Mouse (Mus musculus) forebrain, embryonic 12.5 days (tissue): ENCODE results near the gene Kcnip1. TPM values are rescaled to one million over a fixed set of nuclear protein-coding genes. Genes with fewer than 3 reads are reported as not detected.

ENCODE experiments used
- ATAC-seq: fragments of 200-750 bp; cut with Nextera tagmentation; 2 replicates; pipeline ENCODE4 v1.8.0; 2017; ENCODE audit warnings: moderate TSS enrichment; ENCODE audit not compliant: low FRiP score
- H3K27ac ChIP-seq: fragments of 300-500 bp; sonication (generic); 2 replicates; pipeline ENCODE4 v1.5.1; 2016; ENCODE audit warnings: mild to moderate bottlenecking
- H3K27me3 ChIP-seq: fragments of 300-500 bp; sonication (generic); 2 replicates; pipeline ENCODE4 v1.6.1; 2016; ENCODE audit warnings: mild to moderate bottlenecking
- H3K36me3 ChIP-seq: fragments of 300-500 bp; sonication (generic); replicated peaks from 2 replicates; pipeline ENCODE4 v1.6.1; 2016; ENCODE audit warnings: mild to moderate bottlenecking
- H3K4me1 ChIP-seq: fragments of 300-500 bp; sonication (generic); 2 replicates; pipeline ENCODE4 v1.6.1; 2016
- H3K4me2 ChIP-seq: fragments of 300-500 bp; sonication (generic); 2 replicates; pipeline ENCODE4 v1.6.1; 2016; ENCODE audit warnings: mild to moderate bottlenecking, moderate library complexity
- H3K4me3 ChIP-seq: fragments of 300-500 bp; sonication (generic); replicated peaks from 2 replicates; pipeline ENCODE4 v1.5.1; 2016; ENCODE audit warnings: mild to moderate bottlenecking
- H3K9ac ChIP-seq: fragments of 300-500 bp; sonication (generic); 2 replicates; pipeline ENCODE4 v1.6.1; 2016; ENCODE audit warnings: mild to moderate bottlenecking
- H3K9me3 ChIP-seq: fragments of 300-500 bp; sonication (generic); 2 replicates; pipeline ENCODE4 v1.6.1; 2016
- WGBS: fragments of 180-500 bp; shearing (Covaris S2); methylation state at CpG from one replicate; pipeline ENCODE4 v1.1.7; 2016; 5-methylcytosine and 5-hydroxymethylcytosine counted together
- polyA plus RNA-seq: library from polyadenylated mRNA; unstranded; fragments of >200 nt; fragmentation: Nextera tagmentation; extraction: Ambion mirVana; gene quantifications from 2 replicates; pipeline ENCODE4 v1.2.1, GENCODE M21; 2016

Gene Kcnip1
- polyA plus RNA-seq, 1 experiment from 2014 or later, result 16.3 TPM

DNA sequence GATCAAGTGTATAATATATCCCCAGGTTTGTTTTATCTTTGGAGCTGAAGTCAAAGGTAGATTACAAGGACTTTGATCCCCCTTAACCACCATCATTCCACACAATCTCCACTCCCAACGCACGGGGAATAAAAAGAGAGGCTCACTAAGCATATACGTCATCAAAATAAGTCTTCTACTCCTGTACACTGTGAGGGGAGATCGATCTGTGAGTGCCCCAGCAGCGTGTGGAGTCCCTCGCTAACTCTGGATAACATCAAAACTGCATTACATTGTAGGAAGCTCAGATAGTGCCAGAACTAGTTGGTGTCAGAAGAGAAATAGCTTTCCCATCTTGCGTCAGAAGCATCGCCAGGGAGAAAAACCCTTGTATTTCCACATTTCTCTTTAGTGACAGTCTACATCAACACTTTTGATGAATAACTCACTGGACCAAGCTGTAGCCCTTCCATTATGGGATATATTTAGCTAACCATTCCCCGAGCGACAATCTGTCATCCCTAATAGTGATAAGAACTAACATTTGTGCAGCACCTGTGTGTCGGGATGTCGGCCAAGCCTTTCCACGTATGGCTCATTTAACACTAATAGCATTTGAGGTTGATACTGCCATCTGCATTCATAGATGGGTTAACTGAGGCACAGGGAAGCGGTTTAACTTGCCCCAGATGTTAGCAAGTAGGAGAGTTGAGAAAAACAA is 18.5 kb downstream of the Kcnip1 start:
- H3K4me3 ChIP-seq, result no peak overlapping the region
- H3K27ac ChIP-seq, result no peak overlapping the region
- 89% methylated on average over 14 of the region's 14 CpGs for WGBS
- H3K9me3 ChIP-seq, result no peaks in the 10 kb centered on the region
- H3K4me1 ChIP-seq, result no peaks in the 10 kb centered on the region
- no peak overlapping the region for H3K4me2 ChIP-seq
- no peaks in the 10 kb centered on the region for H3K27me3 ChIP-seq
- no peak for ATAC-seq
- no peaks in the 10 kb centered on the region for H3K36me3 ChIP-seq
- no peak overlapping the region for H3K9ac ChIP-seq

DNA sequence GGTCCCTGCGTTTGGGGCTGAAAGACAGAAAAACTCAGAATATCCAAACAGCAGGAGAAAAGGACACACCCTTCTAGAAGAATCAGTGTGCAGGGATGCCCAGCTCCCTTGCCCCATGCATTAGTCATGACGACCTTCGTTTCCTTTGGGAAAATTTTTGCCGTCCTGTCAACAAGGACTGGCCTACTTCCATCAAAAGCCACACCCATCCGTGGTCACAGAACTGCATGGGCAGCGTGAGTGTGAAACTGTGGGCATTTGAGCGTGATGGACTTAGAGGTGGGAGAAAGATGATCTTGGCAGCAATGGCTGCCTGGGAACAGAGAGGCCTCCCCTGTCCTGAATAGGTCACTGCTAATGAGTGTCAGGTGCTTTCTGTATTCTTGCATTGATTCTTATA is 20.8 kb downstream of the Kcnip1 start:
- Histone ChIP-seq H3K9ac (no peak overlapping the region), H3K36me3 (no peaks in the 10 kb centered on the region), H3K4me1 (no peaks in the 10 kb centered on the region), H3K4me2 (no peak overlapping the region), H3K4me3 (no peak overlapping the region), H3K27me3 (no peaks in the 10 kb centered on the region), H3K27ac (no peak overlapping the region), H3K9me3 (no peaks in the 10 kb centered on the region)
- WGBS, result 88% methylated on average over 7 of the region's 7 CpGs
- ATAC-seq, result no peak

DNA sequence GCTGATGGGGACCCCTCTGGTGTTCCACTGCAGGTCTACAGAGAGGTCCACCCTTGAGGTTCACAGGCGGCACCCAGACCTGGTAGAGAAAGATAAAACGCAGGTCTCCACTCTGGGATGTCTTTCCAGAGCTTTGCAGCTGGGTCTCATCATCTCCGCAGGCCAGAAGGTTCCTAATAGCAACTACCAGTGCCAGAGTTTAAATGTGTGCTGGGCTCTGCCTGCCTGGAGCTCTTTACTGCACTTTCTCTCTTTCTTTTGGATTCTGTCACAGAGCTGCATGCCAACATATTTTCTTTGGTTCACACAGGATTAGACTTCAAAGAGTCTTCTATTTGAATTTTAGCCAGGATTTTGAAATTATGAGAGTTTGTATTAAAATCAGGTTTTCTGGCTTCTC is 23.8 kb downstream of the Kcnip1 start:
- no peak overlapping the region for H3K4me3 ChIP-seq
- no peaks in the 10 kb centered on the region for H3K9me3 ChIP-seq
- 85% methylated on average over 3 of the region's 3 CpGs for WGBS
- no peaks in the 10 kb centered on the region for H3K4me1 ChIP-seq
- H3K27me3 ChIP-seq, result no peaks in the 10 kb centered on the region
- no peak overlapping the region for H3K4me2 ChIP-seq
- no peak overlapping the region for H3K27ac ChIP-seq
- H3K36me3 ChIP-seq, result no peaks in the 10 kb centered on the region
- H3K9ac ChIP-seq, result no peak overlapping the region
- no peak for ATAC-seq

DNA sequence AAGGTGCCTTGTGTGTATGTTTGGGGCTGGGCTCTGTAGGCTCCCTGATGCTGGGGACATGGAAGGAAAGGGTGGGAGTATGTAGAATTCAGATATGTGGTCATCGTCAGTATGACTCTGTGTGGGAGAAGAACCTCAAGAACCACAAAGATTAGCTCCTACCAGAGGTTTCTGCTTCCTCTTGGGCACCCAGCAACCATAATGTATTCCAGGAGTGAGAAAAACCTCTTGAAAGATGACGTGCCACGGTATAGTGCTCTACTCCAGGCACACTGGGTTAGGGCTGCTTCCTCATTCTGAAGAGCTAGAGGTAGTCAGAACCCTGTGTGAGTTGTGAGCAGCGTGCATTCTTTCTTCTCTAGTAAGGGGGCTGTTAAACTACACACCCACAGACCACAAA is 25.2 kb downstream of the Kcnip1 start:
- H3K4me2 ChIP-seq, result no peak overlapping the region
- no peaks in the 10 kb centered on the region for H3K27me3 ChIP-seq
- no peak overlapping the region for H3K9ac ChIP-seq
- H3K4me1 ChIP-seq, result peaks cover 4% of the 10 kb centered on the region; the same call in 1 of the 2 replicates
- 80% methylated on average over 4 of the region's 4 CpGs for WGBS
- H3K27ac ChIP-seq, result no peak overlapping the region
- no peaks in the 10 kb centered on the region for H3K36me3 ChIP-seq
- no peak overlapping the region for H3K4me3 ChIP-seq
- no peak for ATAC-seq
- no peaks in the 10 kb centered on the region for H3K9me3 ChIP-seq

DNA sequence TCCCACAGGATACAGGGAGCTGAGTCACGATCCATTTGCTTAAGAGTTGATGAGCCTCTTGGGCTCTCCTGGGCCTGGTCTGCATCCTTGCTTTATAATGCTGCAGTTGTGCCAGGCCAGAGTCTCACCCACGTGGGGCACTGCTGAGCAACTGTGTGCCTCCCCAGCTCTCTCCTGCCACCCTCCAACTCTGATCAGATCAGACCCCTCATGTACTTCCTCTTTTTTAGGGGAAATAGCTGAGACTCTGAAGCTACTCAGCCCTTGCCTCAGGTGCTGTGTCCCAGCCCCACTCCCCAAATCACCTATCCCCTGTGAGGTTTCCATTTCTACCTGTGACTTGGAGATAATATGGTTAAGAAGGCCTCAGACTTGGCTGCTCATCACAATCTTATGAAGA is 27.6 kb downstream of the Kcnip1 start:
- H3K36me3 ChIP-seq, result no peaks in the 10 kb centered on the region
- no peak for ATAC-seq
- H3K4me2 ChIP-seq, result no peak overlapping the region
- H3K9ac ChIP-seq, result no peak overlapping the region
- no peaks in the 10 kb centered on the region for H3K9me3 ChIP-seq
- H3K4me1 ChIP-seq, result peaks cover 4% of the 10 kb centered on the region; the same call in 1 of the 2 replicates
- no peak overlapping the region for H3K4me3 ChIP-seq
- H3K27me3 ChIP-seq, result no peaks in the 10 kb centered on the region
- 64% methylated on average over 2 of the region's 2 CpGs for WGBS
- H3K27ac ChIP-seq, result no peak overlapping the region

DNA sequence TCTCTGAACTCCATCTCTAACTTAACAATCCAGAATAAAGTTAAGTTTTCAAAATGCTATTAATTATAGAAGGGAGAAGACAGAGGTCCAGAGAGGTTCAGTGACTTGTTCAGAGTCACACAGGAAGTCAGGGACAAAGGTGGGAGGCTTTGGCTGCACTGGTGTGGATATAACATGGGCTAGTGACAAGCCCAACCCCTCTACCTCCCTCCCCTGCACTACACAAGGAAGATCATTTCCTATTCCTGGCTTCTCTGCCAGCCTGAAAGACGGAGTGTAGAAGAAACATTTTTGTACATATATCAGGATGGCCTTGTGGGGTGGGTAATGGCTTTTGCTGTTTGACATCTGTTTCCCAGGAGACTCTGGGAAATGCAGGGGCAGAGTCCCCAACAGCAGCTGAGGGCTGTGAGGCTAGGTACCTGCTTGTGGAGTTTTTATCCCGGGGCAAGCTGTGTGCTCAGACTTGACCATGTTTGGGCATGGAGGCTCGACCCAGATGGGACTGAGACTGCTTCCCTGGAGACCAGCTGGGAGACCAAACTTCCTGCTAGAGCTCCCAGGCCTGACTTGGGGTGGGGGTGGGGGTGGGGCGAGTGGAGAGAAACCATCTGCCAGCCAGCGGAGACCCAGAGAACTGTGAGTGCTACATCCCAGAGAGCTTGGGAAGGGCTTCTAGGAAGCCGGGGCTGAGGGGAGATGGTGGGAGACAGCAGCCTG is 30.1 kb downstream of the Kcnip1 start, which contains the start of gene Kcnmb1:
TSS of gene Kcnmb1 (plus strand) at position 326 of the 720 bp plus-strand sequence.
- Histone ChIP-seq H3K36me3 (no peaks in the 10 kb centered on the region), H3K9me3 (no peaks in the 10 kb centered on the region), H3K4me2 (no peak within 1 kb of the TSS), H3K4me1 (peaks cover 4% of the 10 kb centered on the region; the same call in 1 of the 2 replicates), H3K27ac (no peak within 1 kb of the TSS), H3K27me3 (no peaks in the 10 kb centered on the region), H3K9ac (no peak within 1 kb of the TSS), H3K4me3 (no peak within 1 kb of the TSS)
- 67% methylated on average over 6 of the region's 6 CpGs for WGBS
- ATAC-seq, result no peak

DNA sequence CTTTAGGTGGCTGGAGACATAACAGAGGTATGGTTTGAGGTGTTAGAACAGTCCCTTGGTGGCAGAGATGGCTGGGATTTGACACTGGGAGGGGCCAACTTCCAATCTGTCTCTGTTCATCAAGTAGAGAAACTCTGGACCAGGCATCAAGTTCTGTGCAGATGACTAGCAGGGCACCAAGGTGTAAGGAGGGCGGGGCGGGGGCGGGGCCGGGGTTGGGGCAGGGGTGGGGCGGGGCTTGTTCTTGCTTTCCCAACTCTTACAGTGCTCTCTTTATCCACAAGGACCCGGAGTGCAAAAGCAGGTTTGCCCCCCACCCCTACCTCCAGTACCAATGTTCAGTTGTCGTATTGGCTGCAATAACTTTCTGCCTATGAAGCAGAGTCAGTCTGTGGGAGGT is 30.8 kb downstream of the Kcnip1 start:
- Histone ChIP-seq H3K9ac (no peak overlapping the region), H3K9me3 (no peaks in the 10 kb centered on the region), H3K4me3 (no peak overlapping the region), H3K27ac (no peak overlapping the region), H3K4me1 (peaks cover 4% of the 10 kb centered on the region; the same call in 1 of the 2 replicates), H3K36me3 (no peaks in the 10 kb centered on the region), H3K27me3 (no peaks in the 10 kb centered on the region), H3K4me2 (no peak overlapping the region)
- no peak for ATAC-seq
- 55% methylated on average over 7 of the region's 7 CpGs for WGBS

DNA sequence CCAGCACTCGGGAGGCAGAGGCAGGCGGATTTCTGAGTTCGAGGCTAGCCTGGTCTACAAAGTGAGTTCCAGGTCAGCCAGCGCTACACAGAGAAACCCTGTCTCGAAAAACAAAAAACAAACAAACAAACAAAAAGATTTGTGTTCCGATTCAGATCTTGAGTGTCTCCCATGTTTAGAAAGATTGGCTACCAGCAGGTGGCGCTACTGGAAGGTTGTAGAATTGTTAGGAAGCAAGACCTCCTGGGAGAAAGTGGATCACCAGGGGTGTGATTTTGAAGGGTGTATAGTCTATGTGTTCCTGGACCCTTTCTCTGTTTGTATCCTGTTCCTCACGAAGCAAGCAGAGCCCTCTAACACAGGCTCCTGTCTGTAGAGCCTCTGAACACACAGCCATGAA is 34.2 kb downstream of the Kcnip1 start:
- Histone ChIP-seq H3K4me3 (no peak overlapping the region), H3K36me3 (no peaks in the 10 kb centered on the region), H3K9ac (no peak overlapping the region), H3K27ac (no peak overlapping the region), H3K27me3 (no peaks in the 10 kb centered on the region), H3K4me2 (no peak overlapping the region), H3K4me1 (peaks cover 4% of the 10 kb centered on the region; the same call in 1 of the 2 replicates), H3K9me3 (no peaks in the 10 kb centered on the region)
- WGBS, result 82% methylated on average over 8 of the region's 8 CpGs
- ATAC-seq, result no peak

DNA sequence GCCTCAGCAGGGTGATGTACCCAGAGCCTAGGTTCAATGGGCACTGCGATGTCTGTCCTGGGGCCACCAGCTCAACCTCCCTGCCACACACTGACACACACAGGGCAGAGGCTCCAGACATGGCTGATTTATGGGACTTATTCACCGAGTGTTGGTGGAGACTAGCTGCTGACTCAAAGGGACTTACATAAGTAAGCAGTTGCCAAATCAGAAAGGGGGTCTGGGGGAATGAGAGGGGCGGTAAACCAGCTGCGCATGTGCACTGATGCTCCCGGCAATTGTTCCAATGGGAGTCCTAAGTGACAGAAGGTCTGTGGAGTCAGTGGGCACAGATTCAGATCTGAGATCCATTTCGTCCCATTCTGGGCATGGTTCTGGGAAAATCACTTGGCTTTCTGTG is 35.4 kb downstream of the Kcnip1 start:
- Histone ChIP-seq H3K4me1 (no peaks in the 10 kb centered on the region), H3K9me3 (no peaks in the 10 kb centered on the region), H3K27me3 (no peaks in the 10 kb centered on the region), H3K36me3 (no peaks in the 10 kb centered on the region), H3K4me3 (no peak overlapping the region), H3K4me2 (no peak overlapping the region), H3K27ac (no peak overlapping the region), H3K9ac (no peak overlapping the region)
- ATAC-seq, result no peak
- WGBS, result 89% methylated on average over 6 of the region's 6 CpGs

DNA sequence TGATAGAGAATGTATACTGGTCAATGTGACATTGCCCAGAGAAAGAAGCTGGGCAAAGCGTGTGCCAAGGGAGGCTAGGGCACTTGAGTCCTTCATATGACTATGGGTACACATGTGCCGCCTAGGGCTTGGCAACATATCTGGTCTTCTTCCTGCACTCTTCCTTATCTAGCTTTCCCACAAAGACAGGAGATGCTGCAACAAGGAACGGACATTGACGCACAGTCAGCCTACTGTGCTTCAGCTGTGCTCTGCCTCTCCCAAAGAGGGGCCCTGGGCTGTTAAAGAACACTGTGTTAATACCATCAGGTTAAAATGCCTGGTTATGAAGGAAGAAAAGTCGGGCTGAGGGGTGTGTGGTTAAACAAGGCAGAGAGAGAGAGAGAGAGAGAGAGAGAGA is 36.3 kb downstream of the Kcnip1 start:
- H3K4me3 ChIP-seq, result no peak overlapping the region
- H3K27ac ChIP-seq, result no peak overlapping the region
- peaks cover 2% of the 10 kb centered on the region; the same call in 1 of the 2 replicates for H3K4me1 ChIP-seq
- no peaks in the 10 kb centered on the region for H3K36me3 ChIP-seq
- H3K4me2 ChIP-seq, result no peak overlapping the region
- H3K9me3 ChIP-seq, result no peaks in the 10 kb centered on the region
- WGBS, result 89% methylated on average over 5 of the region's 5 CpGs
- H3K9ac ChIP-seq, result no peak overlapping the region
- ATAC-seq, result no peak
- H3K27me3 ChIP-seq, result no peaks in the 10 kb centered on the region

DNA sequence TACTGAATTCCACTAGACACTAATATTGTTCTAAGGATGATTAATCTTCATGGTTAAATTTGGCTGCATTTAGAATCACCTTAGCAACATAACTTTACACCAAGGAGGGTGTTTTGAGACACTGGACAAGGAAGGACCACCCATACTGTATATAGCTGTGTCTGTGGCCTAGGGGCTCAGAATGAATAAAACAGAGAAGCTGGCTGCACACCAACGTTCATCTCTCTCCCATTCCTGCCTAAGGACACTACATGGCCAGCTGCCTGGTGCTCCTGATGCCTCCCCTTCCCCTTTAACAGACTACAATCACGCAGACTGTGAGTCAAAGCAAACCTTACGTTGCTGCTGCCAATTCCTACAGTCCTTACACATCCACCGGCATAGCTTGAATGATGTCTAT is 37.0 kb downstream of the Kcnip1 start:
- H3K27ac ChIP-seq, result no peak overlapping the region
- no peaks in the 10 kb centered on the region for H3K27me3 ChIP-seq
- H3K9me3 ChIP-seq, result no peaks in the 10 kb centered on the region
- H3K4me3 ChIP-seq, result no peak overlapping the region
- H3K36me3 ChIP-seq, result no peaks in the 10 kb centered on the region
- H3K9ac ChIP-seq, result no peak overlapping the region
- 81% methylated on average over 4 of the region's 4 CpGs for WGBS
- ATAC-seq, result no peak
- peaks cover 3% of the 10 kb centered on the region; the same call in 1 of the 2 replicates for H3K4me1 ChIP-seq
- no peak overlapping the region for H3K4me2 ChIP-seq

DNA sequence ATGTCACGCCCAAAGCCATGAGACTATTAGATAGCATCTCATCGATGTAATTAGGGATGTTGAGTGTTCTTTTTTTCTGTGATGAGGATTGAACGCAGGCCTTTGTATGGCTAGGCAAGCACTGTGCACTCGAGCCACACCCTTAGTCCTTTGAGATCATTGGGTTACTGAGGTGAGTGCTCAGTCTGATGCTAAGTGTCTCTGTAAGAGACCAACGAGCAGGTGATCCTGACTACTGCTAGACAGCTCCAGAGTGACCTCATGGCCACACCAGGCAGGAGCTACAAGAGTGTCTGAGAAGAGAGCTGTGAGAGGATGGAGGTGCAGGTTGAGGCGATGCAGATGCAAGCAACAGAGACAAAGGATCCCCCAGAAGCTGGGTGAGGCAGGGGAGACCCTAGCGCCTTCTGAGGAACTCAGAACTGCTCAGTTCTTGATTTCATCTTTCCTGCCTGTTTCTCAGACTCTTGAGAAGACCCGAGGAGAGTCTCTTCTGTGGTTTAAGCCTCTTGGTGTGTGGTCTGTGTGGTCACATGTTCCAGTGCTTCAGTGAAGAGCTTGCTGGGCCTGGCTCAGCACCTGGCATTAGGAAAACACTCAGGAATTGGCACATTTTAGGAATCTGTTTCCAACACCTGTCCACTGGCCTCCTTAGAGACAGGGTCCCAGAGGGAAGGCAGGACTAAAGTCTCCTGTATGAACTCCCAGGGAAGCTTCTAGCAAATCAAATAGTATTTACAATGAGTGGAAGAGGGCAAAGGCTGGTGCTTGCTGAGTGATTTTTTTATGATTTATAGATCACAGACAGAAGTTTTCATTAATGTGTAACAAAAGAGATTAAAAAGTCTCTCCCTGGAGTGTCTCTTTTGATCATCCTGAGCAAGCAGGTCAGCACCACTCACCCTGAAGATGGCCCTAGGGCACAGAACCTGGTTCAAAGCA is 41.0 kb downstream of the Kcnip1 start:
- WGBS, result 83% methylated on average over 8 of the region's 8 CpGs
- no peak overlapping the region for H3K27ac ChIP-seq
- H3K4me1 ChIP-seq, result peaks cover 3% of the 10 kb centered on the region; the same call in 1 of the 2 replicates
- no peaks in the 10 kb centered on the region for H3K27me3 ChIP-seq
- no peak overlapping the region for H3K4me3 ChIP-seq
- no peaks in the 10 kb centered on the region for H3K36me3 ChIP-seq
- H3K9me3 ChIP-seq, result no peaks in the 10 kb centered on the region
- no peak overlapping the region for H3K4me2 ChIP-seq
- no peak for ATAC-seq
- H3K9ac ChIP-seq, result no peak overlapping the region
